Mouse (Mus musculus): Measurements from ENCODE around the gene Zfp697. TPM values are rescaled to one million over a fixed set of nuclear protein-coding genes. Genes with fewer than 3 reads are reported as not detected.
"Not testable (repeated sequence)": the region's sequence is repeated elsewhere in the genome, so short reads cannot be mapped to it uniquely, and the experiment has no call there.

Gene Zfp697
- total RNA-seq, 1 experiment from 2014 or later, result 0.12 TPM

GRCm38 (mm10) chr3:98413733-98414132 is 31.5 kb downstream of the Zfp697 start:
- ATAC-seq (ENCODE audit: extremely low read depth, insufficient number of reproducible peaks, low FRiP score, poor library complexity, severe bottlenecking), result no peak

GRCm38 (mm10) chr3:98414296-98414695 is 32.0 kb downstream of the Zfp697 start:
- no peak for ATAC-seq (ENCODE audit: extremely low read depth, insufficient number of reproducible peaks, low FRiP score, poor library complexity, severe bottlenecking)

- no peak for ATAC-seq (ENCODE audit: extremely low read depth, insufficient number of reproducible peaks, low FRiP score, poor library complexity, severe bottlenecking)
These were observed 34.4 kb downstream of the Zfp697 start for GRCm38 (mm10) chr3:98416426-98417250.

DNA sequence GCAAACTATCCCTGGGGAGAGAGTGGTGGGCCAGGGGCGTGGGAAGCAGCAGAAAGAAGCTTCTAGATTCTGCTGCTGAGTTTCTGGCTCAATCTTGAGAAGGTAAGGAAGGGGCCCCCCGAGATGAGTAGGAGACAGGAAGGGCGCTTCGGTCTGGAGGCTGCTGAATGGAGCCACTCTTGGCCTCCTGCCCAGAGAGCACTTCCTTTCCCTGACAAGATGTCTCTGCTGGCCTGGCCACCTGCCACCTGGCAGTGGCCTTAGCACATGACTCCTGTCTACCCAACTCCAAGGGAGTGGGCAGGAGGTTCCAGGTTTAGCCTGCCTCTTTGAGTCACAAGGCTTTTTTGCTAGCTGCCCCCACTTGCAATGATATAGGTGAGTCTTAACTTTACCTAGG is 35.1 kb downstream of the Zfp697 start:
- peak; percentile 36; the same call in 1 of the 2 replicates for ATAC-seq (ENCODE audit: extremely low read depth, insufficient number of reproducible peaks, low FRiP score, poor library complexity, severe bottlenecking)

GRCm38 (mm10) chr3:98418991-98419785 is 36.9 kb downstream of the Zfp697 start:
- ATAC-seq (ENCODE audit: extremely low read depth, insufficient number of reproducible peaks, low FRiP score, poor library complexity, severe bottlenecking), result no peak

GRCm38 (mm10) chr3:98419786-98420070 is 37.5 kb downstream of the Zfp697 start:
- ATAC-seq (ENCODE audit: extremely low read depth, insufficient number of reproducible peaks, low FRiP score, poor library complexity, severe bottlenecking), result no peak

DNA sequence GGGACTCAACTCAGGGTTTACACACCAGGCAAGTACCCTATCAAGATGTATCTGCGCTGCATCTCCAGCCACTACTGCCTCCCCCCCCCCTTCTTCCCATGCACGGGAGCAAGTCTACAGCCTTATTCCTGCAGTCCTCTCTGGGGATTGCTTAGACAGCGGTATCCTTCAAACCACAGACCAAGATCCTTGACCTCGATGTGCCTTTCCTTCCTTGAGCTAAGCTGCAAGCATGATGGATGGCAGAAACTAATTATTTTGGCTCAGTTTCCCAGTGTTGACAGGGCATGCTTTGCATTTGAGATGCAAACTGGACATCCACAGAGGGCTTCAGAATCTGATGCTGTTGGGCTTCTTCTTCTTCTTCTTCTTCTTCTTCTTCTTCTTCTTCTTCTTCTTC is 40.7 kb downstream of the Zfp697 start:
- ATAC-seq (ENCODE audit: extremely low read depth, insufficient number of reproducible peaks, low FRiP score, poor library complexity, severe bottlenecking), result no peak

DNA sequence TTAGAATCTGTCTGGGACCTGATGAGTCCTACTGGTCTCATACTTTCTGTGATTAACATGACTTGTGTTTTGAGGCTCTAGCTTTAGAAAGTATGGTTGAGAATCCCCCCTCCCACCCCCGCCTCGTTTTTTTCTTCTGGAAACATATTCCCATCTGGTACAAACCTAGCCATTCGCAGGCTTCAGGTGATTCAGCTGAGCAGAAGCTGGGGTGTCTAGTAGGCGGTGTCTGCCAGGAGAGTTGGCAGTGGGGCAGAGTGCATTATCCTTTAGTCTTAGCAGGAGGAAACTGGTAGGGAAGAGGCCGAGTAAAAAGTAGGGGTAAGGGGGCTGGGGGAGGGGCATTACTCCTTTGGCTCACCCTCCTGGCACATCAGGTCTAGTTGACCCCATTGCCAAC is 44.5 kb downstream of the Zfp697 start:
- no peak for ATAC-seq (ENCODE audit: extremely low read depth, insufficient number of reproducible peaks, low FRiP score, poor library complexity, severe bottlenecking)

GRCm38 (mm10) chr3:98427260-98427599 is 45.0 kb downstream of the Zfp697 start:
- no peak for ATAC-seq (ENCODE audit: extremely low read depth, insufficient number of reproducible peaks, low FRiP score, poor library complexity, severe bottlenecking)

DNA sequence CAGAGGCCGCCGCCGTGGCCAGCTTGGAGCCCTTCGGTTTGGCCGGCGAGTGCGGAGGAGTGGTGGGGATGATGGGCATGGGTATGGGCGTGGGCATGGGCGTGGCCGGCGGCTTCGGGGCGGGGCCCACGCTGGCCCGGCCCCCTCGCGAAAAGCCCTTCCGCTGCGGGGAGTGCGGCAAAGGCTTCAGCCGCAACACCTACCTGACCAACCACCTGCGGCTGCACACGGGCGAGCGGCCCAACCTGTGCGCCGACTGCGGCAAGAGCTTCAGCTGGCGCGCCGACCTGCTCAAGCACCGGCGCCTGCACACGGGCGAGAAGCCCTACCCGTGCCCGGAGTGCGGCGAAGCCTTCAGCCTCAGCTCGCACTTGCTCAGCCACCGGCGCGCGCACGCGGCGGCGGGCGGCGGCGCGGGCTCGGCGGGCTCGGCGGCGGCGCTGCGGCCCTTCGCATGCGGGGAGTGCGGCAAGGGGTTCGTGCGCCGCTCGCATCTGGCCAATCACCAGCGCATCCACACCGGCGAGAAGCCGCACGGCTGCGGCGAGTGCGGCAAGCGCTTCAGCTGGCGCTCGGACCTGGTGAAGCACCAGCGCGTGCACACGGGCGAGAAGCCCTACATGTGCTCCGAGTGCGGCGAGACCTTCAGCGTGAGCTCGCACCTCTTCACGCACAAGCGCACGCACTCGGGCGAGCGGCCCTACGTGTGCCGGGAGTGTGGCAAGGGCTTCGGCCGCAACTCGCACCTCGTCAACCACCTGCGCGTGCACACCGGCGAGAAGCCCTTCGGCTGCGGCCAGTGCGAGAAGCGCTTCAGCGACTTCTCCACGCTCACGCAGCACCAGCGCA is 45.6 kb downstream of the Zfp697 start:
- peak; percentile 51 for ATAC-seq (ENCODE audit: extremely low read depth, insufficient number of reproducible peaks, low FRiP score, poor library complexity, severe bottlenecking)

DNA sequence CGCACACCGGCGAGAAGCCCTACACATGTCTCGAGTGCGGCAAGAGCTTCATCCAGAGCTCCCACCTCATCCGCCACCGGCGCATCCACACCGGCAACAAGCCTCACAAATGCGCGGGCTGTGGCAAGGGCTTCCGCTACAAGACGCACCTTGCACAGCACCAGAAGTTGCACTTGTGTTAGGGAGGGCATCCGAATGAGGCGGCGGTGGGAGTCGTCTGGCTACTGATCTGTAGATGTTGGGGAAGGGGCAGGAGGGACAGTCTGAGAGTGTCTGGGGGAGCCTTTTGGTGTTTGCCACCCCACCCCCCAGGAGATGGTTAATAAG is 46.2 kb downstream of the Zfp697 start:
- ATAC-seq (ENCODE audit: extremely low read depth, insufficient number of reproducible peaks, low FRiP score, poor library complexity, severe bottlenecking), result no peak; the same call in 1 of the 2 replicates

GRCm38 (mm10) chr3:98428928-98429525 is 46.8 kb downstream of the Zfp697 start:
- ATAC-seq (ENCODE audit: extremely low read depth, insufficient number of reproducible peaks, low FRiP score, poor library complexity, severe bottlenecking), result no peak

DNA sequence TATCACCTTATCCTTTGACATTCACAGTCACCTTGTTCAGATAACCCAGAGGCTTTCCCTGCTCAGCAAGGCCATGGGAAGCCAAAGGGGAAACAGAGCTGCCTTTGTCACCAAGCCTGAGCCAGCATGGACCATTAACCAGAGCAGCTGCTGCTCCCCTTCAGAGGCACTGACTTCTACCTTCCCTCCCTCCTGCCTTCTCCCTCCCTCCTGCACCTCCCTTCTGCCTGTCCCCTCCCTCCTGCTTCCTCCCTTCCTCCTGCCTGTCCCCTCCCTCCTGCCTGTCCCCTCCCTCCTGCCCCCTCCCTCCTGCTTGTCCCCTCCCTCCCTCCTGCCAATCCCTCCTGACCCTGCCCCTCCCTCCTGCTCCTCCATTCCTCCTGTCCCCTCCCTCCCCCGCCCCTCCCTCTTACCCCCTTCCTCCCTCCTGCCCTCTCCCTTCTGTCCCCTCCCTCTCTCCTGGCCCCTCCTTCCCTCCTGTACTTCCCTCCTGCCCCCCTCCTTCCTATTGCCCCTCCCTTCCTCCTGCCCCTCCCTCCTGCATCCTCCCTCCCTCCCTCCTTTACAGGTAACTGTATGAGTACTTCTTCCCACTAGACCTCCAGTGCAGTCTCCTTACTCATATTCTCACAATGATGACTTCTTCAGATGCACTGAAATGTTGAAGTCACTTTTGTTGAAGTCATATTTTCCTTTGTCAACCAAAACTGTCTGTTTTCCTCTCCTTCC is 52.0 kb downstream of the Zfp697 start:
- ATAC-seq (ENCODE audit: extremely low read depth, insufficient number of reproducible peaks, low FRiP score, poor library complexity, severe bottlenecking), result no peak

GRCm38 (mm10) chr3:98435030-98435429 is 52.8 kb downstream of the Zfp697 start:
- ATAC-seq (ENCODE audit: extremely low read depth, insufficient number of reproducible peaks, low FRiP score, poor library complexity, severe bottlenecking), result no peak

- not testable (repeated sequence) for ATAC-seq (ENCODE audit: extremely low read depth, insufficient number of reproducible peaks, low FRiP score, poor library complexity, severe bottlenecking)
These were observed 60.0 kb downstream of the Zfp697 start for GRCm38 (mm10) chr3:98442245-98442644.

DNA sequence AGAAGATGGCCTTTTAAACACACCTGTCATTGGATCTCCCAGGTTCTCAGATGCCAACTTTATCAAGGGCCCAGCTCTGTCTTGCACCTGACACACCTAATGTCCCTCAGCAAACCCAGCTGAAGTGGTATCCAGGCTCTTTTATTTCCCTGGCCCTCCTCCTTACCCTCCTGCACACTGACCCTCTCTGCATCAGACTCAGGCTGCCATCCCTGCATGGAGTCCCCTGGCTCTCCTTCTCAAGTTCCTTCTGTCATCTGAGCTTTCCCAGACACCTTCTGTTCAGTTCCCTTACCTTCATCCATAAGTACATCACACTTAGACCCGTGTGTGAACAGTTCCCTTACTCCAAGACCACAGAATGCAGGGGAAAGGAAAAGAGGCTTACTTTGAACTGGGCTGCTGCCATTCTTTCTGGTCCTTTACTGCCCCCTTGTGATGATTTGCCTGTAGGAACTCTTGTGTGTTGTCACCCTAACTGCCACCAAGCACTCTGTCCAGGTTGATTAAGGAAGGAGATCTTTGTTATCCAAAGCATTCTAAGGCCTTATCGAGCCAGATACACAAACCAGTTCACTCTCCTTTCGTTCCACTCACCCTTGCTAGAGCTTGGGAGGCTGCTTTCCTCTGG is 61.0 kb downstream of the Zfp697 start:
- ATAC-seq (ENCODE audit: extremely low read depth, insufficient number of reproducible peaks, low FRiP score, poor library complexity, severe bottlenecking), result peak; percentile 51; the same call in 1 of the 2 replicates

GRCm38 (mm10) chr3:98443924-98444323 is 61.7 kb downstream of the Zfp697 start:
- ATAC-seq (ENCODE audit: extremely low read depth, insufficient number of reproducible peaks, low FRiP score, poor library complexity, severe bottlenecking), result not testable (repeated sequence)

DNA sequence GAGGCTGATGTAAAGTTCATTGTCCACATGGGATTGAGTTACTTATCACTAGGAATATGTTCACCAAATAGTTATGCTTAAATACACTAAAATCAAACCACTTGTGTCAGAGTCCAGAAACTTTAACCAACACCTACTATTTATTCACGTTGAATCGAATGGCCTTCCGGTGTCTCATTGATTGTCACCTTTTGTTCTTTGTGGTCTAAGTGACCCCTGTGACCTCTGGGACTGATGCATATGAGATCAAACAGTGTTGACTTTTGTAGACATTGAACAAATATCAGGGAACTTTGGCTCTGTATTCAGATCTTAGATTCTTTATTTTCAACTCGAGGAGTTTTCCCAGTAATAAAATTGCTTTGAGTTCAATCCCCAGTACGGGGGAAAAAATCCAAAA is 71.5 kb downstream of the Zfp697 start:
- not testable (repeated sequence) for ATAC-seq (ENCODE audit: extremely low read depth, insufficient number of reproducible peaks, low FRiP score, poor library complexity, severe bottlenecking)
